Mouse (Mus musculus) layer of hippocampus, adult 2 months (tissue): Measurements from ENCODE around the gene Ceacam11. TPM values are rescaled to one million over a fixed set of nuclear protein-coding genes. Genes with fewer than 3 reads are reported as not detected.
"Not testable (repeated sequence)": the region's sequence is repeated elsewhere in the genome, so short reads cannot be mapped to it uniquely, and the experiment has no call there.

Experiments used
- DNase-seq, 2 experiments: peaks; one replicate each; pipeline ENCODE4 v3.0.0; 2022; ENCODE audit warnings: low spot score in 2 of 2
- H3K27ac ChIP-seq: fragments of 200-600 bp; 2 replicates; pipeline ENCODE4 v1.8.1; 2022
- H3K4me3 ChIP-seq: fragments of 200-600 bp; 2 replicates; pipeline ENCODE4 v1.8.1; 2022; ENCODE audit warnings: mild to moderate bottlenecking
- CTCF ChIP-seq: fragments of 200-600 bp; conservative IDR thresholded peaks from 2 replicates; pipeline ENCODE4 v1.8.1; 2022; ENCODE audit warnings: antibody characterized with exemption, mild to moderate bottlenecking, moderate library complexity
- long read RNA-seq, 2 experiments: library from polyadenylated mRNA; stranded (forward); transcript quantifications; one replicate each; pipeline ENCODE4 v2.0.0; 2021; ENCODE audit warnings: borderline mapping rate in 2 of 2
- microRNA-seq, 2 experiments: library from miRNA; unstranded; fragments of <30 nt; microRNA quantifications; one replicate each; pipeline ENCODE4 v1.2.0; 2021
- total RNA-seq, 2 experiments: library from RNA; stranded (reverse); gene quantifications; 2 replicates each; pipeline ENCODE4 v1.2.3; 2021

Ceacam11 gene
- total RNA-seq = not detected
- long read RNA-seq, experiment 1 = 0 reads
- long read RNA-seq, experiment 2 = 0 reads

GRCm38 (mm10) chr7:17971824-17972223, at the start of gene Ceacam11:
Ceacam11 (plus strand) TSS chr7:17972124.
- DNase-seq = no peak
- no peak for TF ChIP-seq CTCF
- no peak within 1 kb of the TSS for H3K4me3 ChIP-seq
- H3K27ac ChIP-seq = no peak within 1 kb of the TSS

GRCm38 (mm10) chr7:18001131-18001530, 29.2 kb downstream of the Ceacam11 start:
- H3K4me3 ChIP-seq, H3K27ac ChIP-seq, DNase-seq: not testable (repeated sequence)

GRCm38 (mm10) chr7:18009589-18009988, 37.7 kb downstream of the Ceacam11 start, which contains the start of gene Ceacam13:
Ceacam13 (plus strand) TSS chr7:18009889.
- no peak for TF ChIP-seq CTCF

More at GRCm38 (mm10) chr7:18009589-18009988, 37.7 kb downstream of the Ceacam11 start, which contains the start of gene Ceacam13:
- DNase-seq = no peak
- no peak within 1 kb of the TSS for H3K27ac ChIP-seq
- no peak within 1 kb of the TSS for H3K4me3 ChIP-seq

Small RNAs within 50 kb of the gene (microRNA-seq; reads per million reads assigned to microRNA genes)
- 0 reads per million in 2 experiments for gene Gm22414

Other genes with a start within 250 kb of the Ceacam11 start
- not detected for gene Ceacam14, start 159.5 kb upstream of the Ceacam11 start, total RNA-seq
- not detected for gene Gm5155, start 100.4 kb upstream of the Ceacam11 start, total RNA-seq
- gene Ceacam13, start 37.8 kb downstream of the Ceacam11 start, total RNA-seq = not detected
- gene Ceacam12, start 93.8 kb downstream of the Ceacam11 start, total RNA-seq = not detected
- not detected for gene Igfl3, start 204.4 kb downstream of the Ceacam11 start, total RNA-seq